Mouse (Mus musculus): Measurements from ENCODE around the gene Nacc2.

GRCm38 (mm10) chr2:26170376-26170775, 47.4 kb upstream of the Nacc2 start:
- no peak for TF ChIP-seq CTCF (IDR thresholded peaks at IDR 0.05; ENCODE audit: low read depth)
- no peak for TF ChIP-seq EP300 (IDR thresholded peaks at IDR 0.05; ENCODE audit: low read depth)
